Mouse (Mus musculus) olfactory bulb, adult 2 months (tissue): Measurements from ENCODE around the gene Slpi. TPM values are rescaled to one million over a fixed set of nuclear protein-coding genes. Genes with fewer than 3 reads are reported as not detected.
"Not testable (repeated sequence)": the region's sequence is repeated elsewhere in the genome, so short reads cannot be mapped to it uniquely, and the experiment has no call there.

Experiments
- H3K27ac ChIP-seq: fragments of 200-500 bp; 2 replicates; pipeline ENCODE4 v1.5.1; 2012; ENCODE audit warnings: low read depth, low read length; ENCODE audit not compliant: insufficient read depth
- H3K4me1 ChIP-seq: fragments of 200-500 bp; 2 replicates; pipeline ENCODE4 v1.6.1; 2012; ENCODE audit warnings: low read length; ENCODE audit not compliant: control insufficient read depth, insufficient read depth
- H3K4me3 ChIP-seq: fragments of 200-500 bp; 2 replicates; pipeline ENCODE4 v1.5.1; 2012; ENCODE audit warnings: mild to moderate bottlenecking, low read depth, low read length, moderate library complexity; ENCODE audit not compliant: insufficient read depth
- CTCF ChIP-seq: fragments of 200-500 bp; IDR thresholded peaks from 2 replicates; pipeline ENCODE4 v1.5.1; 2012; ENCODE audit warnings: low read depth, mild to moderate bottlenecking, low read length, moderate library complexity; ENCODE audit not compliant: insufficient read depth
- POLR2A ChIP-seq: fragments of 200-500 bp; IDR thresholded peaks from 2 replicates; pipeline ENCODE4 v1.6.1; 2012; ENCODE audit warnings: mild to moderate bottlenecking, low read depth, low read length, moderate library complexity; ENCODE audit not compliant: insufficient read depth
- WGBS: fragments of 180-500 bp; shearing (Covaris S2); methylation state at CpG from one replicate; pipeline ENCODE4 v1.1.7; 2018; 5-methylcytosine and 5-hydroxymethylcytosine counted together
- polyA plus RNA-seq: library from polyadenylated mRNA; stranded (reverse); fragments of >200 nt; gene quantifications from 2 replicates; pipeline ENCODE4 v1.2.4, GENCODE M21; 2012; ENCODE audit warnings: low replicate concordance; ENCODE audit not compliant: missing spikeins, insufficient read depth, insufficient read length

Slpi gene
- polyA plus RNA-seq, 1 experiment, result not detected

DNA sequence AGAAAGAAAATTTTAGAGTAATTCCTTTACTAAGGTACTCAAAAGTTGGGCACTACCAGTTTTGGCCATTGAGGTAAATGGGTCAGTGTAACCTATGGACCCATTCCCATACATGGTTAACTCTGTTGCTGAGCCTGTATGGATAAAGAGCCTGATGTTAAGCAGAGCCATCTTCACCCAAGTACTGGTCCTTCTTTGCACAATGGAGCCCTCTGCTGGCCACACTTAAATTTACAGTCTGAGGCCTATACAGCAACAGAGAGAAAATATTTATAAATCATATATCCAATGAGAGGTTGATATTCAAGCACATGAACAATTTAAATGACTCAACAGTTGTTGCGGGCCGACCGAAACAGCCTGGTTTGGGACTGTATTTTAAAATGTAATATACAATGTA is 39.9 kb downstream of the Slpi start:
- Histone ChIP-seq H3K27ac (no peak overlapping the region), H3K4me3 (no peak overlapping the region), H3K4me1 (no peaks in the 10 kb centered on the region)
- TF ChIP-seq POLR2A (no peak), CTCF (no peak)
- 95% methylated on average over 3 of the region's 3 CpGs for whole genome bisulfite sequencing

DNA sequence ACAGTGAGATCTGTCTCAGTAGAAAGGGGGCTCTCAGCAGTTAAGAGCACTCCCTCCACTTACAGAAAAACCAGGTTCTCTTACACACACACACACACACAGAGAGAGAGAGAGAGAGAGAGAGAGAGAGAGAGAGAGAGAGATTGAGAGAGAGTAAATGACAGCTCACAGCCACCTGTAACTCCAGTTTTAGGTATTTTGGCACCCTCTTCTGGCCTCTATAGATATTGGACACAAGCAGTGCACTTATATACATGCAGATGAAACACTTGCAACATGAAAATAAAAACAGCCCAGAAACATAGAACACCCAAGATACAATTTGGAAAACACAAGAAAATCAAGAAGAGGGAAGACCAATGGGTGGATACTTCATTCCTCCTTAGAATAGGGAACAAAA is 41.2 kb downstream of the Slpi start:
- not testable (repeated sequence) for H3K27ac ChIP-seq

DNA sequence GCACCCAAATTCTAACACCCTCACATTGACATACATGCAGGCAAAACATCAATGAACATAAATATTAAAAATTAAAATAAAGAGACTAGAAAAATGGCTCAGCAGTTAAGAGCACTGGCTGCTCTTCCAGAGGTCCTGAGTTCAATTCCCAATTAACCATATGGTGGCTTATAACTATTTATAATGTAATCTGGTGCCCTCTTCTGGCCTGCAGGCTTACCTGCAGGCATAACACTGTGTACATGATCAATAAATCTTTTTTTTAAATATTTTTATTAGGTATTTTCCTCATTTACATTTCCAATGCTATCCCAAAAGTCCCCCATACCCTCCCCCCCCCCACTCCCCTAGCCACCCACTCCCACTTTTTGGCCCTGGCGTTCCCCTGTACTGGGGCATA is 45.2 kb downstream of the Slpi start:
- H3K4me1 ChIP-seq, H3K27ac ChIP-seq, H3K4me3 ChIP-seq: not testable (repeated sequence)
- WGBS, result 71% methylated on average over 1 of the region's 1 CpGs

More for the DNA sequence above, 41.2 kb downstream of the Slpi start:
- H3K4me1 ChIP-seq, H3K4me3 ChIP-seq: not testable (repeated sequence)

DNA sequence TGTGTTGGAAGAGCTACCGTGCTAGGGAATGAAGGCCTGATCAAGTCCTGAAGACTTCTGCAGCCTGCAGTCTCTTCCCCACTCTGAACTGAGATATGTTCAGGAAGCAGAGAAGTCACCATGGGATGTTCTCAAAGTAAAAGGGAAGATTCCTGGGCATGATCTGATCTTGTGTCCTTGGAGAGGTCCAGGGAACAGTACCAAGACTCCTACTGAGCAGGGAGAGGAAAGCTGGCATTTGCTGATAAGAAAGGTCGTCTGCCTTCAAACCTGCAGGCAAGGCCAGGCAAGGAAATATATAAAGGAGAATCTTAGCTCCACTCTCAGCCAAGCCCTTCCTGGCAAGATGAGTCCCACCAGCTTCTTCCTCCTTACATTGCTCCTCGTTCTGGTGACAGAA is 56.5 kb downstream of the Slpi start, which contains the start of gene Svs5:
Gene Svs5 (plus strand): TSS at position 301 of the 400 bp plus-strand sequence.
- not testable (repeated sequence) for H3K4me3 ChIP-seq, H3K27ac ChIP-seq, H3K4me1 ChIP-seq
- 85% methylated on average over 3 of the region's 3 CpGs for WGBS

DNA sequence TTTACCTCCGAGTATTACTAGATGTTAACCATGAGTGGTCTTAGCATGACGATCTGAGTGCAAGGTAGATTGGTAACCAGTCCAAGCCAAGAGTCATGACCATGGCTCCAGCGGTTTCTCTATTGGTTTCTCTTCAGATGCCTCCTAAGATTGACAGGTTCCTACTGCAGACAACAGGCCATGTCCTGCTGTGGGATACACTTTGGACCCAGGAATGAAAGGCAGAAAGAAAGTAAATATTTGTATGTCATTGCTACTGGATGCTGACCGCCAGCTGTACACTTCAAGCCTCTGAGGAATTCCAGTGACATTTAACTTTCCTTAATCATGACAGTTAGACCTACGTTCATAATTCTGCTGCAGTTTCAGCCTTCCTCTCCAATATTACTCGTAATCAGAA is 67.9 kb downstream of the Slpi start:
- no peak for TF ChIP-seq CTCF
- no peak for TF ChIP-seq POLR2A
- no peaks in the 10 kb centered on the region for H3K4me1 ChIP-seq
- no peak overlapping the region for H3K27ac ChIP-seq
- whole genome bisulfite sequencing, result 90% methylated on average over 6 of the region's 6 CpGs
- no peak overlapping the region for H3K4me3 ChIP-seq

DNA sequence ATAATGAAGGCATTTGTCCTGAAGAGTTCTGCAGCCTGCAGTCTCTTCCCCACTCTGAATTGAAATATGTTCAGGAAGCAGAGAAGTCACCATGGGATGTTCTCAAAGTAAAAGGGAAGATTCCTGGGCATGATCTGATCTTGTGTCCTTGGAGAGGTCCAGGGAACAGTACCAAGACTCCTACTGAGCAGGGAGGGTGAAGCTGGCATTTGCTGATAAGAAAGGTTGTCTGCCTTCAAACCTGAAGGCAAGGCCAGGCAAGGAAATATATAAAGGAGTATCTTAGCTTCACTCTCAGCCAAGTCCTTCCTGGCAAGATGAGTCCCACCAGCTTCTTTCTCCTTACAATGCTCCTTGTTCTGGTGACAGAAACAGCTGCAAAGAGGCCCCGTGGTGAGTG is 72.4 kb downstream of the Slpi start, which contains the start of gene Svs6:
Gene Svs6 (plus strand): TSS at position 301 of the 400 bp plus-strand sequence.
- H3K27ac ChIP-seq, H3K4me3 ChIP-seq, H3K4me1 ChIP-seq: not testable (repeated sequence)
- WGBS, result 59% methylated on average over 1 of the region's 1 CpGs

DNA sequence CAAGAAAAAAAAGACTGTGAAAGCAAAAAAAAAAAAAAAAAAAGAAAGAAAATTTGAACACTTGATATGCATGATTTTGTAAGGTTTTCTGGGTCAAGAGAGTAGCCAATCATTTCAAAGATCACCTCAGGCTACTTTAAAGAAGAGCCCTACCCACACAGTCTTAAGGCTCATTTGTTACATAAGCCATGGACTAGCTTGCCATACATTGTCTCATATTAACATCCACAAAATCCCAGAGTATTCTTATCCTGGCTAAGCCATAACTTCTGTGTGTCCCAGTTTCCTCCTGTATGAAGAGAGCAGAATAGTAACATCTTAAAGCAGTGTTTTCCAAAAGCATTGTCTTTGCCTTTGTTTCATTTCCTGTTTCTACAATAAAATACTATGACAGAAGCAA is 73.4 kb downstream of the Slpi start:
- not testable (repeated sequence) for H3K4me3 ChIP-seq, H3K27ac ChIP-seq, H3K4me1 ChIP-seq

DNA sequence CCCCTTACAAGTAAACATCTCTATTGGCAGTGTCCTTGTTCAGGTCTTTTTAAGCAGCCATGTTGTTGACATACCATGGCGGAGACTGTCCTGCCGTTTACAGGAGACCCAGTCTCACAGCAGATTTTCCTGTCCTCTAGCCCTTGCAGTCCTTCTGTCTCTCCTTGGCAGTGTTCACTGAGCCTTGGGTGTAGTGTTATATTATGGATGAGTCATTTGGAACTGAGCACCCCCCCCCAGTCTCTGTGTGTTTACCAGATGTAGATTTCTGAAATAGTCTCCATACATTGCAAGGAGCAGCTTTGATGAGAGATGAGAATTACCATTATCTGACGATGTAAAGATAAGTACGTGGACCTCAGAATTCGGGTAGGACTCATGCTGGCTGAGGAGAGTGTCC is 76.3 kb downstream of the Slpi start:
- Histone ChIP-seq H3K27ac (no peak overlapping the region), H3K4me1 (no peaks in the 10 kb centered on the region), H3K4me3 (no peak overlapping the region)
- no peak for TF ChIP-seq POLR2A
- TF ChIP-seq CTCF, result no peak
- 86% methylated on average over 5 of the region's 5 CpGs for WGBS

Other genes with a start within 250 kb of the Slpi start
- not detected in 2 replicates for gene Kcns1, start 218.0 kb downstream of the Slpi start, polyA plus RNA-seq
- not detected in 2 replicates for gene Wfdc5, start 206.4 kb downstream of the Slpi start, polyA plus RNA-seq
- gene Wfdc12, start 198.5 kb downstream of the Slpi start, polyA plus RNA-seq, result not detected in 2 replicates
- not detected in 2 replicates for gene Wfdc15a, start 189.0 kb downstream of the Slpi start, polyA plus RNA-seq
- not detected in 2 replicates for gene Wfdc15b, start 167.4 kb downstream of the Slpi start, polyA plus RNA-seq
- not detected in 2 replicates for gene Svs2, start 150.6 kb downstream of the Slpi start, polyA plus RNA-seq
- gene Svs3b, start 132.5 kb downstream of the Slpi start, polyA plus RNA-seq, result not detected in 2 replicates
- gene Svs4, start 110.6 kb downstream of the Slpi start, polyA plus RNA-seq, result not detected in 2 replicates
- not detected in 2 replicates for gene Svs3a, start 99.8 kb downstream of the Slpi start, polyA plus RNA-seq
- gene Svs6, start 72.3 kb downstream of the Slpi start, polyA plus RNA-seq, result not detected in 2 replicates
- not detected in 2 replicates for gene Svs5, start 56.4 kb downstream of the Slpi start, polyA plus RNA-seq
- not detected in 2 replicates for gene Rbpjl, start 14.0 kb upstream of the Slpi start, polyA plus RNA-seq
- gene Matn4, start 16.1 kb upstream of the Slpi start, polyA plus RNA-seq, result not detected in 2 replicates
- gene Sdc4, start 54.8 kb upstream of the Slpi start, polyA plus RNA-seq, result 124 TPM in 1 of 2 replicates, not detected in the other
- gene Sys1, start 67.9 kb upstream of the Slpi start, polyA plus RNA-seq, result not detected in 2 replicates
- not detected in 2 replicates for gene Gm20458, start 71.9 kb upstream of the Slpi start, polyA plus RNA-seq
- not detected in 2 replicates for gene Trp53tg5, start 84.6 kb upstream of the Slpi start, polyA plus RNA-seq
- 84.6 TPM in 1 of 2 replicates, not detected in the other for gene Dbndd2, start 97.0 kb upstream of the Slpi start, polyA plus RNA-seq
- gene Pigt, start 108.4 kb upstream of the Slpi start, polyA plus RNA-seq, result not detected in 2 replicates
- not detected in 2 replicates for gene Wfdc2, start 173.3 kb upstream of the Slpi start, polyA plus RNA-seq
- not detected in 2 replicates for gene Spint3, start 184.4 kb upstream of the Slpi start, polyA plus RNA-seq
- gene Wfdc6a, start 196.4 kb upstream of the Slpi start, polyA plus RNA-seq, result not detected in 2 replicates
- not detected in 2 replicates for gene Eppin, start 204.5 kb upstream of the Slpi start, polyA plus RNA-seq
- gene Wfdc6b, start 224.4 kb upstream of the Slpi start, polyA plus RNA-seq, result not detected in 2 replicates
- not detected in 2 replicates for gene Wfdc8, start 224.5 kb upstream of the Slpi start, polyA plus RNA-seq
- gene Wfdc16, start 249.7 kb upstream of the Slpi start, polyA plus RNA-seq, result not detected in 2 replicates